Mouse (Mus musculus) thymus, adult 2 months (tissue): Measurements from ENCODE around the gene Nop2.

Experiments
- CTCF ChIP-seq: fragments of 200-500 bp; IDR thresholded peaks from 2 replicates; pipeline ENCODE4 v1.5.1; 2012; ENCODE audit warnings: mild to moderate bottlenecking, control low read depth, low read length, moderate library complexity, borderline replicate concordance; ENCODE audit not compliant: control insufficient read depth, poor library complexity, insufficient read depth; ENCODE audit errors: extremely low read depth
- POLR2A ChIP-seq: fragments of 200-500 bp; IDR thresholded peaks from 2 replicates; pipeline ENCODE4 v1.6.1; 2012; ENCODE audit warnings: mild to moderate bottlenecking, low read length, control low read depth, moderate library complexity; ENCODE audit not compliant: control insufficient read depth, poor library complexity, insufficient read depth; ENCODE audit errors: extremely low read depth

DNA sequence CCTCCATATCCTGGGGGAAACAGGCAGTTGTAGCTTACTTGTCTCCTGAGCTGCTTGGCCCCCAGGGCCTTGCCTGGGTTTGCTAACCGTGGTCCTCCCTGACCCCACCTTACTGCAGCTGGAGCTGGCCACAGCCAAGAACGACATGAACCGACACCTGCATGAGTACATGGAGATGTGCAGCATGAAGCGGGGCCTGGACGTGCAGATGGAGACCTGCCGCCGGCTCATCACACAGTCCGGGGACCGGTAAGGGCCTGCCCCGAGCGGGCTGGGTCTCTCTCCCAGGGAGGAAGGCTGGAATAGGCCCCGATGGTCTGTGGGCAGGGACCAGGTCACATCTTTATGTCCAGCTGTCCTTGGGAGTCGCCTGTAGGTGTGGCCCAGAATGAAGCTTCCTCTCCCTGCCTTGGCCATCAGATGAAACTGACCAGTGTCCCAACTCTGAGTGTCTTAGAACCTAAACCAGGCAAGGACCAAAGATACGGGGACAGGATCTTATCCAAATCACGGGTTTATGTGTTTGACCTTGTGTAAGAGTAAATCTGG lies 27.3 kb downstream of the Nop2 start:
- TF ChIP-seq POLR2A: no peak
- TF ChIP-seq CTCF: no peak
